Mouse (Mus musculus): ENCODE results near the gene Zfp607b. TPM values are rescaled to one million over a fixed set of nuclear protein-coding genes. Genes with fewer than 3 reads are reported as not detected.

Zfp607b gene
- polyA plus RNA-seq, 1 experiment, result 0.03 TPM

GRCm38 (mm10) chr7:27725566-27726538 is 36.7 kb downstream of the Zfp607b start:
- peaks cover 18% of the 10 kb centered on the region for H3K9me3 ChIP-seq
- peaks cover 16% of the 10 kb centered on the region for H3K4me1 ChIP-seq
- no peak for TF ChIP-seq GATA1 (IDR thresholded peaks at IDR 0.05; ENCODE audit: borderline replicate concordance, low read length)
- no peak for TF ChIP-seq FLI1 (IDR thresholded peaks at IDR 0.05; ENCODE audit: low read length)
- no peaks in the 10 kb centered on the region for H3K36me3 ChIP-seq (replicated peaks; ENCODE audit: low read length)
- H3K4me3 ChIP-seq (replicated peaks), result no peak overlapping the region
- H3K27me3 ChIP-seq (replicated peaks), result no peaks in the 10 kb centered on the region

GRCm38 (mm10) chr7:27727471-27727870 is 38.3 kb downstream of the Zfp607b start:
- Histone ChIP-seq H3K27me3 (replicated peaks) (no peaks in the 10 kb centered on the region), H3K4me1 (peaks cover 29% of the 10 kb centered on the region), H3K36me3 (replicated peaks; ENCODE audit: low read length) (no peaks in the 10 kb centered on the region), H3K4me3 (replicated peaks) (no peak overlapping the region), H3K9me3 (peaks cover 14% of the 10 kb centered on the region)
- TF ChIP-seq FLI1 (IDR thresholded peaks at IDR 0.05; ENCODE audit: low read length) (no peak), GATA1 (IDR thresholded peaks at IDR 0.05; ENCODE audit: borderline replicate concordance, low read length) (no peak)

- TF ChIP-seq GATA1 (IDR thresholded peaks at IDR 0.05; ENCODE audit: borderline replicate concordance, low read length), result no peak
- TF ChIP-seq FLI1 (IDR thresholded peaks at IDR 0.05; ENCODE audit: low read length), result peak; percentile 91; the same call in 1 of the 2 replicates
- Histone ChIP-seq H3K4me1 (peaks cover 42% of the 10 kb centered on the region), H3K36me3 (replicated peaks; ENCODE audit: low read length) (peaks cover 2% of the 10 kb centered on the region), H3K4me3 (replicated peaks) (peak within 1 kb of the TSS; percentile 100), H3K9me3 (0 out of 2 replicates have a peak, but pooled peaks cover 5% of the 10 kb centered on the region), H3K27me3 (replicated peaks) (no peaks in the 10 kb centered on the region)
Observed at GRCm38 (mm10) chr7:27731281-27731883, 42.2 kb downstream of the Zfp607b start, which contains the start of gene Zfp60. Gene Zfp60 (plus strand): TSS chr7:27731389.

- TF ChIP-seq GATA1 (IDR thresholded peaks at IDR 0.05; ENCODE audit: borderline replicate concordance, low read length) (no peak), FLI1 (IDR thresholded peaks at IDR 0.05; ENCODE audit: low read length) (no peak)
- Histone ChIP-seq H3K36me3 (replicated peaks; ENCODE audit: low read length) (peaks cover 2% of the 10 kb centered on the region), H3K9me3 (0 out of 2 replicates have a peak, but pooled peaks cover 5% of the 10 kb centered on the region), H3K27me3 (replicated peaks) (no peaks in the 10 kb centered on the region), H3K4me1 (peaks cover 39% of the 10 kb centered on the region), H3K4me3 (replicated peaks) (peak overlapping the region; percentile 100)
Observed at GRCm38 (mm10) chr7:27731946-27732345, 42.8 kb downstream of the Zfp607b start.

GRCm38 (mm10) chr7:27732508-27732907 is 43.4 kb downstream of the Zfp607b start:
- no peak for TF ChIP-seq GATA1 (IDR thresholded peaks at IDR 0.05; ENCODE audit: borderline replicate concordance, low read length)
- TF ChIP-seq FLI1 (IDR thresholded peaks at IDR 0.05; ENCODE audit: low read length), result no peak

GRCm38 (mm10) chr7:27735457-27735856 is 46.3 kb downstream of the Zfp607b start:
- no peaks in the 10 kb centered on the region for H3K9me3 ChIP-seq
- H3K27me3 ChIP-seq (replicated peaks), result no peaks in the 10 kb centered on the region
- peaks cover 32% of the 10 kb centered on the region for H3K4me1 ChIP-seq
- H3K36me3 ChIP-seq (replicated peaks; ENCODE audit: low read length), result peaks cover 27% of the 10 kb centered on the region
- TF ChIP-seq FLI1 (IDR thresholded peaks at IDR 0.05; ENCODE audit: low read length), result no peak
- TF ChIP-seq GATA1 (IDR thresholded peaks at IDR 0.05; ENCODE audit: borderline replicate concordance, low read length), result no peak
- no peak overlapping the region for H3K4me3 ChIP-seq (replicated peaks)

More at GRCm38 (mm10) chr7:27732508-27732907, 43.4 kb downstream of the Zfp607b start:
- H3K4me1 ChIP-seq, result peaks cover 39% of the 10 kb centered on the region
- H3K4me3 ChIP-seq (replicated peaks), result no peak overlapping the region
- peaks cover 2% of the 10 kb centered on the region for H3K36me3 ChIP-seq (replicated peaks; ENCODE audit: low read length)
- no peaks in the 10 kb centered on the region for H3K27me3 ChIP-seq (replicated peaks)
- 0 out of 2 replicates have a peak, but pooled peaks cover 5% of the 10 kb centered on the region for H3K9me3 ChIP-seq

Other genes with a start within 250 kb of the Zfp607b start
- gene Sptbn4, start 241.7 kb upstream of the Zfp607b start, polyA plus RNA-seq (2012; ENCODE audit: insufficient read depth, low replicate concordance), result 0.27 and 0.45 TPM in 2 replicates
- gene Blvrb, start 241.4 kb upstream of the Zfp607b start, polyA plus RNA-seq (2012; ENCODE audit: insufficient read depth, low replicate concordance), result 330 and 332 TPM in 2 replicates
- 28.2 and 88.9 TPM in 2 replicates for gene Sertad3, start 215.6 kb upstream of the Zfp607b start, polyA plus RNA-seq (2012; ENCODE audit: insufficient read depth, low replicate concordance)
- gene Sertad1, start 202.4 kb upstream of the Zfp607b start, polyA plus RNA-seq (2012; ENCODE audit: insufficient read depth, low replicate concordance), result 159 and 273 TPM in 2 replicates
- gene Prx, start 190.0 kb upstream of the Zfp607b start, polyA plus RNA-seq (2012; ENCODE audit: insufficient read depth, low replicate concordance), result 1.7 and 1.8 TPM in 2 replicates
- 1.6 and 2.1 TPM in 2 replicates for gene Hipk4, start 166.1 kb upstream of the Zfp607b start, polyA plus RNA-seq (2012; ENCODE audit: insufficient read depth, low replicate concordance)
- gene Pld3, start 136.1 kb upstream of the Zfp607b start, polyA plus RNA-seq (2012; ENCODE audit: insufficient read depth, low replicate concordance), result 66.2 and 97.1 TPM in 2 replicates
- 19.6 and 32.1 TPM in 2 replicates for gene 2310022A10Rik, start 136.1 kb upstream of the Zfp607b start, polyA plus RNA-seq (2012; ENCODE audit: insufficient read depth, low replicate concordance)
- gene Akt2, start 97.8 kb upstream of the Zfp607b start, polyA plus RNA-seq (2012; ENCODE audit: insufficient read depth, low replicate concordance), result 72.3 and 86.4 TPM in 2 replicates
- not detected in 2 replicates for gene Ttc9b, start 35.4 kb upstream of the Zfp607b start, polyA plus RNA-seq (2012; ENCODE audit: insufficient read depth, low replicate concordance)
- 22.4 and 38.4 TPM in 2 replicates for gene Map3k10, start 14.7 kb upstream of the Zfp607b start, polyA plus RNA-seq (2012; ENCODE audit: insufficient read depth, low replicate concordance)
- gene Zfp60, start 42.0 kb downstream of the Zfp607b start, polyA plus RNA-seq (2012; ENCODE audit: insufficient read depth, low replicate concordance), result not detected in 2 replicates
- gene Zfp626, start 117.9 kb downstream of the Zfp607b start, polyA plus RNA-seq (2012; ENCODE audit: insufficient read depth, low replicate concordance), result 0.03 TPM in 1 of 2 replicates, not detected in the other
- not detected in 2 replicates for gene Zfp59, start 149.3 kb downstream of the Zfp607b start, polyA plus RNA-seq (2012; ENCODE audit: insufficient read depth, low replicate concordance)
- gene Zfp607a, start 168.2 kb downstream of the Zfp607b start, polyA plus RNA-seq (2012; ENCODE audit: insufficient read depth, low replicate concordance), result not detected in 2 replicates
- gene Zfp974, start 240.1 kb downstream of the Zfp607b start, polyA plus RNA-seq (2012; ENCODE audit: insufficient read depth, low replicate concordance), result 0.67 TPM in 1 of 2 replicates, not detected in the other